Mouse (Mus musculus) stomach, postnatal 0 days (tissue): ENCODE measurements around the gene Slco3a1. TPM values are rescaled to one million over a fixed set of nuclear protein-coding genes. Genes with fewer than 3 reads are reported as not detected.

Source experiments
- ATAC-seq: fragments of 200-750 bp; cut with Nextera tagmentation; 2 replicates; pipeline ENCODE4 v1.8.0; 2017; ENCODE audit not compliant: low FRiP score, low TSS enrichment
- DNase-seq: peaks from one replicate; pipeline ENCODE4 v3.0.0-alpha.2; 2016; ENCODE audit warnings: low spot score
- H3K27ac ChIP-seq: fragments of 300-500 bp; sonication (generic); replicated peaks from 2 replicates; pipeline ENCODE4 v1.5.1; 2014; ENCODE audit warnings: mild to moderate bottlenecking, control low read depth
- H3K27me3 ChIP-seq: fragments of 300-500 bp; sonication (generic); 2 replicates; pipeline ENCODE4 v1.6.1; 2014; ENCODE audit warnings: low read length; ENCODE audit not compliant: control insufficient read depth, insufficient read depth
- H3K36me3 ChIP-seq: fragments of 300-500 bp; sonication (generic); 2 replicates; pipeline ENCODE4 v1.6.1; 2014; ENCODE audit warnings: low read length, mixed read lengths; ENCODE audit not compliant: control insufficient read depth, insufficient read depth
- H3K4me1 ChIP-seq: fragments of 300-500 bp; sonication (generic); replicated peaks from 2 replicates; pipeline ENCODE4 v1.6.1; 2014; ENCODE audit warnings: antibody characterized with exemption; ENCODE audit not compliant: control insufficient read depth, insufficient read depth
- H3K4me2 ChIP-seq: fragments of 300-500 bp; sonication (generic); replicated peaks from 2 replicates; pipeline ENCODE4 v1.6.1; 2014; ENCODE audit warnings: low read depth, mild to moderate bottlenecking, control low read depth, moderate library complexity
- H3K4me3 ChIP-seq: fragments of 300-500 bp; sonication (generic); 2 replicates; pipeline ENCODE4 v1.5.1; 2014; ENCODE audit warnings: low read depth, low read length, control low read depth
- H3K9ac ChIP-seq: fragments of 300-500 bp; sonication (generic); 2 replicates; pipeline ENCODE4 v1.6.1; 2014; ENCODE audit warnings: mild to moderate bottlenecking, low read length, control low read depth, mixed read lengths
- H3K9me3 ChIP-seq: fragments of 300-500 bp; sonication (generic); 2 replicates; pipeline ENCODE4 v1.6.1; 2016; ENCODE audit warnings: low read length; ENCODE audit not compliant: control insufficient read depth
- CTCF ChIP-seq: IDR thresholded peaks from 2 replicates; pipeline ENCODE4 v1.5.1; 2016; ENCODE audit warnings: antibody characterized with exemption, low read depth, mild to moderate bottlenecking, moderate library complexity
- EP300 ChIP-seq: optimal IDR thresholded peaks from 2 replicates; pipeline ENCODE3; 2016; ENCODE audit warnings: antibody characterized with exemption
- WGBS: fragments of 180-500 bp; shearing (Covaris S2); extraction: QIAGEN DNeasy Blood & Tissue Kit; methylation state at CpG from one replicate; pipeline ENCODE4 v1.1.7; 2014; 5-methylcytosine and 5-hydroxymethylcytosine counted together
- polyA plus RNA-seq: library from polyadenylated mRNA; unstranded; fragments of >200 nt; fragmentation: Nextera tagmentation; extraction: Ambion mirVana; gene quantifications from 2 replicates; pipeline ENCODE4 v1.2.1, GENCODE M21; 2015

Slco3a1 gene
- polyA plus RNA-seq, 1 experiment from 2014 or later: 9.1 TPM

GRCm38 (mm10) chr7:74422731-74423130, 131.8 kb downstream of the Slco3a1 start:
- TF ChIP-seq EP300 (no peak), CTCF (no peak)
- ATAC-seq: no peak
- 87% methylated on average over 2 of the region's 2 CpGs for WGBS

GRCm38 (mm10) chr7:74422002-74422401, 132.6 kb downstream of the Slco3a1 start:
- no peak for ATAC-seq
- no peak for DNase-seq
- WGBS: 73% methylated on average over 13 of the region's 13 CpGs

More at GRCm38 (mm10) chr7:74422731-74423130, 131.8 kb downstream of the Slco3a1 start:
- no peak for DNase-seq
- no peaks in the 10 kb centered on the region for H3K36me3 ChIP-seq
- no peak overlapping the region for H3K4me2 ChIP-seq
- no peak overlapping the region for H3K27ac ChIP-seq
- H3K4me3 ChIP-seq: no peak overlapping the region
- no peaks in the 10 kb centered on the region for H3K9me3 ChIP-seq
- H3K4me1 ChIP-seq: peaks cover 7% of the 10 kb centered on the region; the same call in 1 of the 2 replicates
- H3K9ac ChIP-seq: no peak overlapping the region
- no peaks in the 10 kb centered on the region for H3K27me3 ChIP-seq

DNA sequence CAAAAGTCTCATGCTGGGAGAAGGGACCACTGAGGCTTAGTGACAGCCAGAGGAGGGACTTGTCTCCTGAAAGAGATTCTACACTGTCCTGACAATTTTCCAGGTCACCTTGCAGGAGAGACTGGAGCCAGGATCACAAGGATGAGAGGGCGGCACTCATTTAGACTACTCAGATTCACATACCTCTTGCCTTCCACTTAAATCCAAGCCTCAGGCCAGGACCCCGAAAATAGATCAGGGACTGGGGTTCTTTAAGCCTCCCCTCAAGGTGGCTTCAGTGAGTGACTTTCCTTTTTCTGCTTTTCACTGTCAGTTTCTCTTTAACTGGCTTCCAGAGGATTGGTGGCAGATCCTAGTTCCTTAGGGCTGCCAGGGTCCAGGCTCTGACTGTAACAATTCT, 133.0 kb downstream of the Slco3a1 start:
- DNase-seq (no peak), ATAC-seq (no peak)
- H3K36me3 ChIP-seq: no peaks in the 10 kb centered on the region

More at GRCm38 (mm10) chr7:74422002-74422401, 132.6 kb downstream of the Slco3a1 start:
- TF ChIP-seq EP300: no peak
- TF ChIP-seq CTCF: no peak
- Histone ChIP-seq H3K4me3 (no peak overlapping the region), H3K4me2 (no peak overlapping the region), H3K4me1 (peaks cover 7% of the 10 kb centered on the region; the same call in 1 of the 2 replicates), H3K9ac (no peak overlapping the region), H3K36me3 (no peaks in the 10 kb centered on the region), H3K27ac (no peak overlapping the region), H3K27me3 (no peaks in the 10 kb centered on the region), H3K9me3 (no peaks in the 10 kb centered on the region)

GRCm38 (mm10) chr7:74419706-74420105, 134.9 kb downstream of the Slco3a1 start:
- Histone ChIP-seq H3K4me3 (no peak overlapping the region), H3K36me3 (no peaks in the 10 kb centered on the region), H3K4me2 (no peak overlapping the region), H3K4me1 (peaks cover 7% of the 10 kb centered on the region; the same call in 1 of the 2 replicates), H3K27ac (no peak overlapping the region), H3K9ac (no peak overlapping the region), H3K27me3 (no peaks in the 10 kb centered on the region), H3K9me3 (no peaks in the 10 kb centered on the region)
- TF ChIP-seq CTCF (no peak), EP300 (no peak)
- DNase-seq (no peak), ATAC-seq (no peak)
- 90% methylated on average over 4 of the region's 4 CpGs for WGBS

More for the DNA sequence above, 133.0 kb downstream of the Slco3a1 start:
- TF ChIP-seq CTCF (no peak), EP300 (no peak)
- no peak overlapping the region for H3K4me3 ChIP-seq
- no peak overlapping the region for H3K4me2 ChIP-seq
- H3K9me3 ChIP-seq: no peaks in the 10 kb centered on the region
- H3K9ac ChIP-seq: no peak overlapping the region
- WGBS: 89% methylated on average over 2 of the region's 2 CpGs
- H3K27ac ChIP-seq: no peak overlapping the region
- H3K27me3 ChIP-seq: no peaks in the 10 kb centered on the region
- H3K4me1 ChIP-seq: peaks cover 7% of the 10 kb centered on the region; the same call in 1 of the 2 replicates

GRCm38 (mm10) chr7:74417009-74417408, 137.6 kb downstream of the Slco3a1 start:
- WGBS: 60% methylated on average over 6 of the region's 6 CpGs
- ATAC-seq: no peak
- no peak for DNase-seq

DNA sequence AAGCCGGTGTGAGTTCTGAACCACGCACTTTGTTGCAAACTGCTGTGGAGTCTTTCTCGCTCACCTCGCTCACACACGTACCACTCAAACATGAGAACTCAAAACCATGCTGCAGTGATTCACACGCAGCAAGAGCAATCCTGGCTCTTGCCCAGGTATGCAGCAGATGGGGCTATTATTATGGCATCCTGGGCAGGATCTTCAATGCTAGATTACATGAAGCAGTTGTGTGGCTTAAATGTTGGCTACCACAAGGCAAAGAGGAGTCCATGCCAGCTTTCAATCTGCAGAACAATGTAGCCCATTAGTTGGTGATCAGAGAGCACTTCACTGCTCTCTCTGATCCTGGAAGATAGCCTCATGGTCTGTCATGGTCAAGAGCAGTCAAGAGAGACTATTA, 139.3 kb downstream of the Slco3a1 start:
- no peak overlapping the region for H3K27ac ChIP-seq
- no peaks in the 10 kb centered on the region for H3K27me3 ChIP-seq
- H3K9ac ChIP-seq: no peak overlapping the region
- no peak overlapping the region for H3K4me3 ChIP-seq
- TF ChIP-seq CTCF (no peak), EP300 (no peak)
- H3K36me3 ChIP-seq: no peaks in the 10 kb centered on the region
- H3K4me1 ChIP-seq: no peaks in the 10 kb centered on the region
- no peaks in the 10 kb centered on the region for H3K9me3 ChIP-seq
- ATAC-seq: no peak
- H3K4me2 ChIP-seq: no peak overlapping the region
- no peak for DNase-seq
- 90% methylated on average over 6 of the region's 6 CpGs for WGBS

More at GRCm38 (mm10) chr7:74417009-74417408, 137.6 kb downstream of the Slco3a1 start:
- Histone ChIP-seq H3K27me3 (no peaks in the 10 kb centered on the region), H3K36me3 (no peaks in the 10 kb centered on the region), H3K9ac (no peak overlapping the region), H3K4me3 (no peak overlapping the region), H3K27ac (no peak overlapping the region), H3K4me2 (no peak overlapping the region), H3K9me3 (no peaks in the 10 kb centered on the region), H3K4me1 (no peaks in the 10 kb centered on the region)
- TF ChIP-seq EP300: no peak
- no peak for TF ChIP-seq CTCF
